Mouse (Mus musculus) limb, embryonic 12.5 days (tissue): ENCODE data around the gene Selenbp1. TPM values are rescaled to one million over a fixed set of nuclear protein-coding genes. Genes with fewer than 3 reads are reported as not detected.

ENCODE experiments used
- ATAC-seq: fragments of 200-750 bp; cut with Nextera tagmentation; 2 replicates; pipeline ENCODE4 v1.8.0; 2017; ENCODE audit warnings: low read depth, moderate TSS enrichment; ENCODE audit not compliant: insufficient number of reproducible peaks, insufficient read depth, low FRiP score, low TSS enrichment
- H3K27ac ChIP-seq: fragments of 300-500 bp; sonication (generic); 2 replicates; pipeline ENCODE4 v1.5.1; 2016; ENCODE audit warnings: mild to moderate bottlenecking, moderate library complexity
- H3K27me3 ChIP-seq: fragments of 300-500 bp; sonication (generic); 2 replicates; pipeline ENCODE4 v1.6.1; 2016; ENCODE audit warnings: mild to moderate bottlenecking, moderate library complexity
- H3K36me3 ChIP-seq: fragments of 300-500 bp; sonication (generic); 2 replicates; pipeline ENCODE4 v1.6.1; 2016; ENCODE audit warnings: mild to moderate bottlenecking, moderate library complexity
- H3K4me1 ChIP-seq: fragments of 300-500 bp; sonication (generic); replicated peaks from 2 replicates; pipeline ENCODE4 v1.6.1; 2016
- H3K4me2 ChIP-seq: fragments of 300-500 bp; sonication (generic); 2 replicates; pipeline ENCODE4 v1.6.1; 2016; ENCODE audit warnings: mild to moderate bottlenecking, moderate library complexity
- H3K4me3 ChIP-seq: fragments of 300-500 bp; sonication (generic); replicated peaks from 2 replicates; pipeline ENCODE4 v1.5.1; 2016; ENCODE audit warnings: mild to moderate bottlenecking
- H3K9ac ChIP-seq: fragments of 300-500 bp; sonication (generic); replicated peaks from 2 replicates; pipeline ENCODE4 v1.6.1; 2016; ENCODE audit warnings: mild to moderate bottlenecking, moderate library complexity
- H3K9me3 ChIP-seq: fragments of 300-500 bp; sonication (generic); 2 replicates; pipeline ENCODE4 v1.6.1; 2016; ENCODE audit warnings: mild to moderate bottlenecking, moderate library complexity
- WGBS: fragments of 180-500 bp; shearing (Covaris S2); methylation state at CpG from one replicate; pipeline ENCODE4 v1.1.7; 2016; 5-methylcytosine and 5-hydroxymethylcytosine counted together
- polyA plus RNA-seq: library from polyadenylated mRNA; unstranded; fragments of >200 nt; fragmentation: Nextera tagmentation; extraction: Ambion mirVana; gene quantifications from 2 replicates; pipeline ENCODE4 v1.2.1, GENCODE M21; 2016

Selenbp1 gene
- polyA plus RNA-seq, 1 experiment from 2014 or later: 28.9 TPM

DNA sequence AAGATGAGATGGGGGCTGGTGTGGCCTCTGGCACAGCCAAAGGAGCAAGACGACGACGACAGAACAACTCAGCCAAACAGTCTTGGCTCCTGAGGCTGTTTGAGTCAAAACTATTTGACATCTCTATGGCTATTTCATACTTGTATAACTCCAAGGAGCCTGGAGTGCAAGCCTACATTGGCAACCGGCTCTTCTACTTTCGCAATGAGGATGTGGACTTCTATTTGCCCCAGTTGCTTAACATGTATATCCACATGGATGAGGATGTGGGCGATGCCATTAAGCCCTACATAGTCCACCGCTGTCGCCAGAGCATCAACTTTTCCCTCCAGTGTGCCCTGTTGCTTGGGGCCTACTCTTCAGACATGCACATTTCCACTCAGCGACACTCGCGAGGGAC, 51.5 kb downstream of the Selenbp1 start:
- H3K36me3 ChIP-seq: peaks cover 60% of the 10 kb centered on the region
- no peak overlapping the region for H3K4me2 ChIP-seq
- H3K9me3 ChIP-seq: no peaks in the 10 kb centered on the region
- H3K27me3 ChIP-seq: no peaks in the 10 kb centered on the region
- H3K4me3 ChIP-seq: no peak overlapping the region
- no peak for ATAC-seq
- 92% methylated on average over 11 of the region's 11 CpGs for WGBS
- H3K9ac ChIP-seq: no peak overlapping the region
- no peaks in the 10 kb centered on the region; the same call in none of the 2 replicates for H3K4me1 ChIP-seq
- no peak overlapping the region for H3K27ac ChIP-seq

DNA sequence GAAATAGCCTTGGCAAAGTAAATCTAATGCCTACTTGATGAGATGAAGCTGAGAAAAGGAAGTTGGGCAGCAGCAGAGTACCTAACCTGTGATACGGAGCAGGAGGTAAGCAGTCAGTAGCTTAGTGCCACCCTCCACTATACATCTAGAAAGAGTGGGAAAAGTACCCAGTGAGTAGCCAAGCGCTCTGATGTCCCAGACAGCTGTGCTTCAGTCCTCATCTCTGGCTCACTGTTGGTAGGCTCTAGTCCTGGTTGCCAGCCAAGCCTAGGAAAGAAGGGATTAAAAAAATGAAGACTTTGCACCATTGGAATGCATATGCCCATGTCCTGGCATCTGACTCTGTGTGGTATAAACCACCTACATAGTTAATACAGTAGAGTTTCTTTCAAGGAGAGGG, 52.7 kb downstream of the Selenbp1 start:
- Histone ChIP-seq H3K4me2 (no peak overlapping the region), H3K4me1 (no peaks in the 10 kb centered on the region; the same call in none of the 2 replicates), H3K9ac (no peak overlapping the region), H3K27ac (no peak overlapping the region), H3K36me3 (peaks cover 65% of the 10 kb centered on the region), H3K4me3 (no peak overlapping the region), H3K9me3 (no peaks in the 10 kb centered on the region), H3K27me3 (no peaks in the 10 kb centered on the region)
- WGBS: 92% methylated on average over 2 of the region's 2 CpGs
- no peak for ATAC-seq

DNA sequence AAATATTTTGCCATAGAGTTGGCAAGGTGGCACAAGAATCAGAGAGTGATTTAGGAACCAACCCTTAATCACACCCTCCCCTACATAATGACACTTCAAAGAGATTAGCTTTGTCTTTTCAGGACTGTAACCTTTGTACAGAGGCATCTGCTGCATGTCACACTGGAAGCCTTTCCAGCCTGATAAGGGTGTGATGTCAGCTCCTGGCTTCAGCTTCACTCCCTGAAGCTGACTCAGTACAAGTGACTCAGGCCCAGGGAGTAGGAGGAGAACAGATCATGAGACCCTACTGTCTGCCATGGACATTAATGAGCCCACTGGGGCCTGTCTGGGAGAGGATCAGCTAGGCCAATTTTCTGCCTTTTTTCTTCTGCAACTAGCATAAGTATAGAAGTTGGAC, 54.7 kb downstream of the Selenbp1 start:
- H3K9ac ChIP-seq: no peak overlapping the region
- ATAC-seq: no peak
- no peaks in the 10 kb centered on the region for H3K27me3 ChIP-seq
- H3K4me2 ChIP-seq: no peak overlapping the region
- no peaks in the 10 kb centered on the region; the same call in none of the 2 replicates for H3K4me1 ChIP-seq
- H3K9me3 ChIP-seq: no peaks in the 10 kb centered on the region
- no peak overlapping the region for H3K4me3 ChIP-seq
- peaks cover 70% of the 10 kb centered on the region for H3K36me3 ChIP-seq
- no peak overlapping the region for H3K27ac ChIP-seq

DNA sequence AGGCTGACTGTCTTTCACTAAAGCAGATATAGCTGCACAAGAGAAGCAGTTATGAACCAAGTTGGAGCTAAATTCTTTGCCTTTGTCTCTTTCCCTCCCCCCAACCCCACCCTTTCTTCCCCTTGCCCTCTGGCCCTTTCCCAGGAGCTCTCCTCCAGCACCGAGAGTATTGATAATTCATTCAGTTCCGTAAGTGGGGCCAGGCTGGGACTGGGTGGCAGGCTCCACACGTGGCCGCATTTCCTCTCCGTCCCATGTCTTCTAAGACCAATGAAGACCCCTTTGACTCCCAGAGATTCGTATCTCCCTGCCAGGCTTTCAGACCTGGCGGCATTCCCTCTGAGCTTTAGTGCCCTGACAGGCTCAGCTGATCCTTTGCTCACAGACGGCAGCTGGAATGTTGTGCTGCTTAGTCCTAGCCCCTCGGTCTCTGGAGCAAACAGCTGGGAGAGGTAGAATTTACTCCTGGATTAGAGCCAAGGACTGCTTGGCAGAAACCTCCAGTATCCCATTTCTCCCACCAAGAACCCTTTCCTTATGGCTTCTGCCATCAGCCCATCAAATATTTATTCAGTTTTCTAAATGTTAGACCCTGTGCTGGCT, 56.4 kb downstream of the Selenbp1 start:
- Histone ChIP-seq H3K27ac (peak overlapping the region; percentile 47), H3K9ac (no peak overlapping the region), H3K9me3 (no peaks in the 10 kb centered on the region), H3K36me3 (peaks cover 77% of the 10 kb centered on the region), H3K27me3 (no peaks in the 10 kb centered on the region), H3K4me2 (peak overlapping the region; percentile 8; the same call in 1 of the 2 replicates), H3K4me1 (no peaks in the 10 kb centered on the region; the same call in none of the 2 replicates), H3K4me3 (no peak overlapping the region)
- no peak; the same call in 1 of the 2 replicates for ATAC-seq
- 49% methylated on average over 9 of the region's 9 CpGs for WGBS

Other genes with a start within 250 kb of the Selenbp1 start
- 0.18 and 0.20 TPM in 2 replicates for gene Selenbp2, start 239.5 kb upstream of the Selenbp1 start, polyA plus RNA-seq
- gene Cgn, start 146.6 kb upstream of the Selenbp1 start, polyA plus RNA-seq: 6.2 and 6.8 TPM in 2 replicates
- gene Pogz, start 95.5 kb upstream of the Selenbp1 start, polyA plus RNA-seq: 21.0 and 23.0 TPM in 2 replicates
- 316 and 330 TPM in 2 replicates for gene Psmb4, start 46.1 kb upstream of the Selenbp1 start, polyA plus RNA-seq
- 13.1 and 15.3 TPM in 2 replicates for gene Rfx5, start 21.0 kb downstream of the Selenbp1 start, polyA plus RNA-seq
- 26.6 and 28.1 TPM in 2 replicates for gene Pi4kb, start 41.7 kb downstream of the Selenbp1 start, polyA plus RNA-seq
- gene Zfp687, start 82.4 kb downstream of the Selenbp1 start, polyA plus RNA-seq: 34.7 and 35.0 TPM in 2 replicates
- gene Psmd4, start 109.6 kb downstream of the Selenbp1 start, polyA plus RNA-seq: 306 and 310 TPM in 2 replicates
- 24.2 and 30.5 TPM in 2 replicates for gene Pip5k1a, start 173.9 kb downstream of the Selenbp1 start, polyA plus RNA-seq
- gene Vps72, start 178.0 kb downstream of the Selenbp1 start, polyA plus RNA-seq: 241 and 245 TPM in 2 replicates
- 1.0 and 1.4 TPM in 2 replicates for gene Tmod4, start 191.4 kb downstream of the Selenbp1 start, polyA plus RNA-seq
- 80.7 and 83.6 TPM in 2 replicates for gene Scnm1, start 201.0 kb downstream of the Selenbp1 start, polyA plus RNA-seq
- 16.6 and 18.0 TPM in 2 replicates for gene Lysmd1, start 201.0 kb downstream of the Selenbp1 start, polyA plus RNA-seq
- 1.7 and 2.2 TPM in 2 replicates for gene Tnfaip8l2, start 209.3 kb downstream of the Selenbp1 start, polyA plus RNA-seq
- 23.7 and 26.4 TPM in 2 replicates for gene Sema6c, start 227.4 kb downstream of the Selenbp1 start, polyA plus RNA-seq